Mouse (Mus musculus): ENCODE results near the gene Cops7a. TPM values are rescaled to one million over a fixed set of nuclear protein-coding genes. Genes with fewer than 3 reads are reported as not detected.

The Cops7a gene
- total RNA-seq, 2 experiments from 2014 or later: 4.1 to 14.3 TPM

Other genes with a start within 250 kb of the Cops7a start
- 39.3 and 91.8 TPM in 2 replicates for gene Ptpn6, start 226.8 kb downstream of the Cops7a start, total RNA-seq (2015; ENCODE audit: low replicate concordance)
- 91.8 and 94.2 TPM in 2 replicates for gene Ptpn6, start 226.8 kb downstream of the Cops7a start, total RNA-seq (2017; ENCODE audit: low replicate concordance)
- gene Grcc10, start 224.2 kb downstream of the Cops7a start, total RNA-seq (2015; ENCODE audit: low replicate concordance): 26.0 and 63.4 TPM in 2 replicates
- gene Grcc10, start 224.2 kb downstream of the Cops7a start, total RNA-seq (2017; ENCODE audit: low replicate concordance): 21.9 and 23.3 TPM in 2 replicates
- gene Gm45234, start 209.5 kb downstream of the Cops7a start, total RNA-seq (2015; ENCODE audit: low replicate concordance): not detected in 2 replicates
- gene Gm45234, start 209.5 kb downstream of the Cops7a start, total RNA-seq (2017; ENCODE audit: low replicate concordance): not detected in 2 replicates
- 9.4 and 13.8 TPM in 2 replicates for gene Atn1, start 209.0 kb downstream of the Cops7a start, total RNA-seq (2015; ENCODE audit: low replicate concordance)
- 0.15 and 0.51 TPM in 2 replicates for gene Atn1, start 209.0 kb downstream of the Cops7a start, total RNA-seq (2017; ENCODE audit: low replicate concordance)
- gene Eno2, start 195.9 kb downstream of the Cops7a start, total RNA-seq (2015; ENCODE audit: low replicate concordance): not detected in 2 replicates
- not detected in 2 replicates for gene Eno2, start 195.9 kb downstream of the Cops7a start, total RNA-seq (2017; ENCODE audit: low replicate concordance)
- gene Lrrc23, start 185.8 kb downstream of the Cops7a start, total RNA-seq (2015; ENCODE audit: low replicate concordance): not detected in 2 replicates
- gene Lrrc23, start 185.8 kb downstream of the Cops7a start, total RNA-seq (2017; ENCODE audit: low replicate concordance): not detected in 2 replicates
- gene Spsb2, start 156.9 kb downstream of the Cops7a start, total RNA-seq (2015; ENCODE audit: low replicate concordance): 3.4 and 9.7 TPM in 2 replicates
- gene Spsb2, start 156.9 kb downstream of the Cops7a start, total RNA-seq (2017; ENCODE audit: low replicate concordance): 7.6 and 8.2 TPM in 2 replicates
- 19.1 and 64.1 TPM in 2 replicates for gene Tpi1, start 151.2 kb downstream of the Cops7a start, total RNA-seq (2015; ENCODE audit: low replicate concordance)
- gene Tpi1, start 151.2 kb downstream of the Cops7a start, total RNA-seq (2017; ENCODE audit: low replicate concordance): 17.7 and 17.9 TPM in 2 replicates
- gene Usp5, start 136.1 kb downstream of the Cops7a start, total RNA-seq (2015; ENCODE audit: low replicate concordance): 35.6 and 60.5 TPM in 2 replicates
- 41.2 and 53.1 TPM in 2 replicates for gene Usp5, start 136.1 kb downstream of the Cops7a start, total RNA-seq (2017; ENCODE audit: low replicate concordance)
- 529 and 565 TPM in 2 replicates for gene Cdca3, start 136.0 kb downstream of the Cops7a start, total RNA-seq (2015; ENCODE audit: low replicate concordance)
- gene Cdca3, start 136.0 kb downstream of the Cops7a start, total RNA-seq (2017; ENCODE audit: low replicate concordance): 409 and 459 TPM in 2 replicates
- gene Gnb3, start 125.3 kb downstream of the Cops7a start, total RNA-seq (2015; ENCODE audit: low replicate concordance): not detected in 2 replicates
- not detected in 2 replicates for gene Gnb3, start 125.3 kb downstream of the Cops7a start, total RNA-seq (2017; ENCODE audit: low replicate concordance)
- gene P3h3, start 107.8 kb downstream of the Cops7a start, total RNA-seq (2015; ENCODE audit: low replicate concordance): 1.1 and 2.5 TPM in 2 replicates
- 0.83 and 3.0 TPM in 2 replicates for gene P3h3, start 107.8 kb downstream of the Cops7a start, total RNA-seq (2017; ENCODE audit: low replicate concordance)
- gene Gpr162, start 101.6 kb downstream of the Cops7a start, total RNA-seq (2015; ENCODE audit: low replicate concordance): not detected in 2 replicates
- not detected in 2 replicates for gene Gpr162, start 101.6 kb downstream of the Cops7a start, total RNA-seq (2017; ENCODE audit: low replicate concordance)
- gene Cd4, start 77.3 kb downstream of the Cops7a start, total RNA-seq (2015; ENCODE audit: low replicate concordance): 4.3 and 12.2 TPM in 2 replicates
- 5.0 and 6.8 TPM in 2 replicates for gene Cd4, start 77.3 kb downstream of the Cops7a start, total RNA-seq (2017; ENCODE audit: low replicate concordance)
- gene Lag3, start 53.8 kb downstream of the Cops7a start, total RNA-seq (2015; ENCODE audit: low replicate concordance): 1.8 TPM in 1 of 2 replicates, not detected in the other
- 0.90 TPM in 1 of 2 replicates, not detected in the other for gene Lag3, start 53.8 kb downstream of the Cops7a start, total RNA-seq (2017; ENCODE audit: low replicate concordance)
- gene Ptms, start 45.4 kb downstream of the Cops7a start, total RNA-seq (2015; ENCODE audit: low replicate concordance): 15.5 and 20.5 TPM in 2 replicates
- gene Ptms, start 45.4 kb downstream of the Cops7a start, total RNA-seq (2017; ENCODE audit: low replicate concordance): 7.9 and 18.6 TPM in 2 replicates
- 44.0 and 45.3 TPM in 2 replicates for gene Mlf2, start 34.2 kb downstream of the Cops7a start, total RNA-seq (2015; ENCODE audit: low replicate concordance)
- gene Mlf2, start 34.2 kb downstream of the Cops7a start, total RNA-seq (2017; ENCODE audit: low replicate concordance): 18.5 and 42.2 TPM in 2 replicates
- gene Pianp, start 31.2 kb upstream of the Cops7a start, total RNA-seq (2015; ENCODE audit: low replicate concordance): not detected in 2 replicates
- not detected in 2 replicates for gene Pianp, start 31.2 kb upstream of the Cops7a start, total RNA-seq (2017; ENCODE audit: low replicate concordance)
- gene Zfp384, start 43.6 kb upstream of the Cops7a start, total RNA-seq (2015; ENCODE audit: low replicate concordance): 49.4 and 54.1 TPM in 2 replicates
- 25.8 and 41.2 TPM in 2 replicates for gene Zfp384, start 43.6 kb upstream of the Cops7a start, total RNA-seq (2017; ENCODE audit: low replicate concordance)
- 5.0 and 5.4 TPM in 2 replicates for gene Ing4, start 74.2 kb upstream of the Cops7a start, total RNA-seq (2015; ENCODE audit: low replicate concordance)
- gene Ing4, start 74.2 kb upstream of the Cops7a start, total RNA-seq (2017; ENCODE audit: low replicate concordance): 59.6 and 60.0 TPM in 2 replicates
- 4.3 and 9.6 TPM in 2 replicates for gene Acrbp, start 84.2 kb upstream of the Cops7a start, total RNA-seq (2015; ENCODE audit: low replicate concordance)
- gene Acrbp, start 84.2 kb upstream of the Cops7a start, total RNA-seq (2017; ENCODE audit: low replicate concordance): 0.68 and 9.4 TPM in 2 replicates
- gene Lpar5, start 102.4 kb upstream of the Cops7a start, total RNA-seq (2015; ENCODE audit: low replicate concordance): 3.6 and 10.9 TPM in 2 replicates
- not detected in 2 replicates for gene Lpar5, start 102.4 kb upstream of the Cops7a start, total RNA-seq (2017; ENCODE audit: low replicate concordance)
- gene Chd4, start 130.4 kb upstream of the Cops7a start, total RNA-seq (2015; ENCODE audit: low replicate concordance): 49.0 and 64.2 TPM in 2 replicates
- gene Chd4, start 130.4 kb upstream of the Cops7a start, total RNA-seq (2017; ENCODE audit: low replicate concordance): 176 and 220 TPM in 2 replicates
- gene Nop2, start 166.4 kb upstream of the Cops7a start, total RNA-seq (2015; ENCODE audit: low replicate concordance): 6.7 and 17.3 TPM in 2 replicates
- 5.7 and 8.9 TPM in 2 replicates for gene Nop2, start 166.4 kb upstream of the Cops7a start, total RNA-seq (2017; ENCODE audit: low replicate concordance)
- gene Iffo1, start 179.7 kb upstream of the Cops7a start, total RNA-seq (2015; ENCODE audit: low replicate concordance): 5.9 and 11.5 TPM in 2 replicates
- gene Iffo1, start 179.7 kb upstream of the Cops7a start, total RNA-seq (2017; ENCODE audit: low replicate concordance): 9.7 and 15.7 TPM in 2 replicates
- 683 and 752 TPM in 2 replicates for gene Gapdh, start 200.9 kb upstream of the Cops7a start, total RNA-seq (2015; ENCODE audit: low replicate concordance)
- gene Gapdh, start 200.9 kb upstream of the Cops7a start, total RNA-seq (2017; ENCODE audit: low replicate concordance): 153 and 228 TPM in 2 replicates
- 953 and 1,019 TPM in 2 replicates for gene Ncapd2, start 226.2 kb upstream of the Cops7a start, total RNA-seq (2015; ENCODE audit: low replicate concordance)
- 924 and 1,011 TPM in 2 replicates for gene Ncapd2, start 226.2 kb upstream of the Cops7a start, total RNA-seq (2017; ENCODE audit: low replicate concordance)
- 63.3 and 85.8 TPM in 2 replicates for gene Mrpl51, start 226.3 kb upstream of the Cops7a start, total RNA-seq (2015; ENCODE audit: low replicate concordance)
- 64.1 and 65.3 TPM in 2 replicates for gene Mrpl51, start 226.3 kb upstream of the Cops7a start, total RNA-seq (2017; ENCODE audit: low replicate concordance)